Comparison of ENCODE assay signal across 8 mouse cellular contexts in the genomic region with DNA sequence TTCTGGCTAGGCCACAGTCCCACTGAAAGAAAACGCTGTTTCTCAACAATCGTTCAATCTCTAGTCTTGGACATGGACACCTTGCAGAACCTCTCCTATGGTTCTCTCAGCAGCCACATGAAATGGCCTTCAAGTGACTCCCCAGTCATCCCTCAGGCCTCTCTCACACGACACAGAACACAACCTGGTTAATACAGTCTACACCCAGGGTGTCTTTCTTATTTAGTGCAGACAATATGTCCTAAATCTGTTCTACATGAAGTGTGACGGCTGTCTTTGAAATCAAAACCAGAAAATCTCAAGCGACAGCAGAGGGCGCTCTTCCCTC.
DNase-seq lines count a peak whose midpoint lies in the region; ATAC-seq and TF ChIP-seq lines count a peak whose summit lies in the region.

No protein-coding gene starts in this region.

- intact Hi-C loops in gastrocnemius, adult 2 months (cut with DNase I), result loop anchor here (1.0 to 5.0 kb wide), 2 partner anchors 442 to 573 kb away; no protein-coding TSS in a partner anchor

- peak; percentile 77 for TF ChIP-seq CTCF in gastrocnemius, adult 2 months (IDR thresholded peaks at IDR 0.05)

- H3K27me3 ChIP-seq in hindbrain, embryonic 11.5 days (ENCODE audit: control insufficient read depth, insufficient read depth, low read length), result 0 out of 2 replicates have a peak, but pooled peaks cover 2% of the 10 kb centered on the region
- H3K27me3 ChIP-seq in liver, embryonic 16.5 days (ENCODE audit: control insufficient read depth, insufficient read depth, low read depth, low read length), result no peaks in the 10 kb centered on the region; the same call in 1 of the 2 replicates
- H3K27me3 ChIP-seq in stomach, embryonic 14.5 days (ENCODE audit: control insufficient read depth, insufficient read depth, low read length), result no peaks in the 10 kb centered on the region

- no peaks in the 10 kb centered on the region for H3K36me3 ChIP-seq in hindbrain, embryonic 11.5 days (ENCODE audit: control insufficient read depth, insufficient read depth, low read length)
- no peaks in the 10 kb centered on the region for H3K36me3 ChIP-seq in liver, embryonic 16.5 days (ENCODE audit: control insufficient read depth, insufficient read depth)
- H3K36me3 ChIP-seq in stomach, embryonic 14.5 days (ENCODE audit: control insufficient read depth, insufficient read depth, low read length), result no peaks in the 10 kb centered on the region

- peak; percentile 56; the same call in 1 of the 2 replicates for ATAC-seq in hindbrain, embryonic 11.5 days (ENCODE audit: low FRiP score)
- ATAC-seq in liver, embryonic 16.5 days (ENCODE audit: low read depth), result no peak
- no peak for ATAC-seq in stomach, embryonic 14.5 days (ENCODE audit: insufficient number of reproducible peaks, insufficient read depth, low FRiP score, low read depth)

- DNase-seq in gastrocnemius, adult 2 months, result no peak
- DNase-seq in gastrocnemius, postnatal 4 days (ENCODE audit: low spot score in 2 of 2), result no peak
- DNase-seq in right cerebral cortex, postnatal 4 days, result peak; percentile 82
- no peak for DNase-seq in right cerebral cortex, postnatal 14 days
- peak; percentile 87 for DNase-seq in hindbrain, embryonic 11.5 days (ENCODE audit: low spot score)
- no peak for DNase-seq in adrenal gland, postnatal 10 days

- no peaks in the 10 kb centered on the region for H3K4me1 ChIP-seq in hindbrain, embryonic 11.5 days (replicated peaks; ENCODE audit: control insufficient read depth, insufficient read depth, low read length)
- H3K4me1 ChIP-seq in liver, embryonic 16.5 days (ENCODE audit: control insufficient read depth, low read depth, low read length), result no peaks in the 10 kb centered on the region
- no peaks in the 10 kb centered on the region for H3K4me1 ChIP-seq in stomach, embryonic 14.5 days (ENCODE audit: control insufficient read depth, insufficient read depth, low read length)

- no peaks in the 10 kb centered on the region for H3K9me3 ChIP-seq in hindbrain, embryonic 11.5 days (ENCODE audit: control insufficient read depth, low read length)
- H3K9me3 ChIP-seq in liver, embryonic 16.5 days (replicated peaks; ENCODE audit: control insufficient read depth, low read length), result no peaks in the 10 kb centered on the region
- H3K9me3 ChIP-seq in stomach, embryonic 14.5 days (ENCODE audit: control insufficient read depth, low read depth, low read length), result no peaks in the 10 kb centered on the region

- no peak overlapping the region for H3K4me2 ChIP-seq in hindbrain, embryonic 11.5 days (replicated peaks; ENCODE audit: low read depth, low read length)
- peak overlapping the region; percentile 51; the same call in 1 of the 2 replicates for H3K4me2 ChIP-seq in liver, embryonic 16.5 days (ENCODE audit: low read depth, low read length)
- H3K4me2 ChIP-seq in stomach, embryonic 14.5 days (replicated peaks; ENCODE audit: low read depth, low read length), result no peak overlapping the region

- H3K27ac ChIP-seq in gastrocnemius, adult 2 months, result peak overlapping the region; percentile 86; the same call in 1 of the 2 replicates
- no peak overlapping the region for H3K27ac ChIP-seq in hindbrain, embryonic 11.5 days (ENCODE audit: low read depth, low read length)
- H3K27ac ChIP-seq in liver, embryonic 16.5 days (ENCODE audit: low read length), result no peak overlapping the region
- peak overlapping the region; percentile 87 for H3K27ac ChIP-seq in stomach, embryonic 14.5 days (ENCODE audit: low read length)

- WGBS in hindbrain, embryonic 11.5 days, result 34% methylated on average over 6 of the region's 6 CpGs
- WGBS in liver, embryonic 16.5 days (ENCODE audit: insufficient replicate concordance), result 26% methylated on average over 6 of the region's 6 CpGs
- 32% methylated on average over 6 of the region's 6 CpGs for WGBS in stomach, embryonic 14.5 days

- peak overlapping the region; percentile 66 for H3K4me3 ChIP-seq in gastrocnemius, adult 2 months
- H3K4me3 ChIP-seq in hindbrain, embryonic 11.5 days (ENCODE audit: low read depth, low read length), result no peak overlapping the region
- H3K4me3 ChIP-seq in liver, embryonic 16.5 days (ENCODE audit: low read depth, low read length), result peak overlapping the region; percentile 38
- no peak overlapping the region for H3K4me3 ChIP-seq in stomach, embryonic 14.5 days (ENCODE audit: low read depth, low read length)

- no peak overlapping the region for H3K9ac ChIP-seq in hindbrain, embryonic 11.5 days (ENCODE audit: low read depth, low read length)
- no peak overlapping the region for H3K9ac ChIP-seq in liver, embryonic 16.5 days (ENCODE audit: low read depth, low read length)
- no peak overlapping the region for H3K9ac ChIP-seq in stomach, embryonic 14.5 days (replicated peaks; ENCODE audit: low read depth, low read length)

Comparison
In these comparisons a context has a peak if more than half of its experiments do, and no peak if none do; other contexts are left out.
1. DNase-seq: peak in right cerebral cortex, postnatal 4 days (single experiment) and hindbrain, embryonic 11.5 days (single experiment); none in gastrocnemius, adult 2 months (single experiment), gastrocnemius, postnatal 4 days (0 of 2), right cerebral cortex, postnatal 14 days (single experiment) and adrenal gland, postnatal 10 days (single experiment).
2. H3K27ac ChIP-seq: peak in gastrocnemius, adult 2 months (single experiment) and stomach, embryonic 14.5 days (single experiment); none in hindbrain, embryonic 11.5 days (single experiment) and liver, embryonic 16.5 days (single experiment).
3. H3K4me3 ChIP-seq: peak in gastrocnemius, adult 2 months (single experiment) and liver, embryonic 16.5 days (single experiment); none in hindbrain, embryonic 11.5 days (single experiment) and stomach, embryonic 14.5 days (single experiment).